In the genomic region with DNA sequence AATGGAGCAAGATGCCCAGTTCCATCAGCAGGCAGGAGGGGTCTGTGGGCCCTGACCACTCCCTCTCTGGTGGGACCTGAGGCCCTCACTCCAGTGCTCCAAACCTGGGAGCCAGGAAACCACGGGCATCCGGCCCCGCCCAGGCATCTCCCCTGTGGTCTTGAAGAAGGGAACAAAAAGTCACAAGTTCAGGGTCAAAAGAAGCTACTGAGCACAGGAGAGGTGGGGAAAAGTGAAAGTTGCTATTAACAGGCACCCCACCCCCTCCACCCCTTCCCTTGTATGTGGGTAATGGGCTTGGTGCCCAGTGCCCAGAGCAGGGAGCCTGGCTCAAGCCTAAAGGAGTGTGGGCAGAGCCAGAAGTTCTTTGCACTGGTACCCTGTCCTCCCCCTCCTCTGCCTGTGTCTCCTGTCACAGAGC, we compare ENCODE assay signal across 8 mouse cellular contexts. TPM values are rescaled to one million over a fixed set of nuclear protein-coding genes. Genes with fewer than 3 reads are reported as not detected.
DNase-seq lines count a peak whose midpoint lies in the region; ATAC-seq and TF ChIP-seq lines count a peak whose summit lies in the region.

No protein-coding gene starts in this region.

- intact Hi-C loops in left cerebral cortex, postnatal 36 days (cut with DNase I) = loop anchor here (1.0 to 10.0 kb wide), 2 partner anchors 54 to 218 kb away; partner anchors contain the start of gene Ddit4

- 31% methylated on average over 3 of the region's 3 CpGs for WGBS in forebrain, embryonic 13.5 days
- 83% methylated on average over 3 of the region's 3 CpGs for WGBS in limb, embryonic 10.5 days
- WGBS in midbrain, embryonic 14.5 days = 32% methylated on average over 3 of the region's 3 CpGs
- WGBS in cerebellum, adult 2 months = 40% methylated on average over 3 of the region's 3 CpGs

- H3K4me1 ChIP-seq in forebrain, embryonic 13.5 days = peaks cover 73% of the 10 kb centered on the region
- H3K4me1 ChIP-seq in limb, embryonic 10.5 days = peaks cover 59% of the 10 kb centered on the region
- peaks cover 54% of the 10 kb centered on the region for H3K4me1 ChIP-seq in midbrain, embryonic 14.5 days (ENCODE audit: control insufficient read depth, insufficient read depth, low read length)
- peaks cover 16% of the 10 kb centered on the region for H3K4me1 ChIP-seq in cerebellum, adult 2 months (ENCODE audit: control insufficient read depth, insufficient read depth, low read length)

- H3K4me2 ChIP-seq in forebrain, embryonic 13.5 days = peak overlapping the region; percentile 48
- H3K4me2 ChIP-seq in midbrain, embryonic 14.5 days (ENCODE audit: low read length) = peak overlapping the region; percentile 37

- peak overlapping the region; percentile 45 for H3K9ac ChIP-seq in forebrain, embryonic 13.5 days
- peak overlapping the region; percentile 39; the same call in 1 of the 2 replicates for H3K9ac ChIP-seq in midbrain, embryonic 14.5 days (replicated peaks; ENCODE audit: low read length)

- ATAC-seq in CD4-positive, CD25-positive, alpha-beta regulatory T cell, adult 4 months = peak; percentile 22
- ATAC-seq in forebrain, embryonic 13.5 days = peak; percentile 17
- ATAC-seq in midbrain, embryonic 14.5 days (ENCODE audit: low FRiP score, low TSS enrichment) = 0 out of 2 replicates have a peak, but pooled peaks have one; percentile 4

- no peak overlapping the region for H3K4me3 ChIP-seq in forebrain, embryonic 13.5 days
- no peak overlapping the region for H3K4me3 ChIP-seq in limb, embryonic 10.5 days
- H3K4me3 ChIP-seq in midbrain, embryonic 14.5 days (replicated peaks; ENCODE audit: low read depth, low read length) = no peak overlapping the region
- H3K4me3 ChIP-seq in cerebellum, adult 2 months (replicated peaks; ENCODE audit: insufficient read depth, low read depth, low read length) = no peak overlapping the region

- no peak for TF ChIP-seq POLR2A in cerebellum, adult 2 months (IDR thresholded peaks at IDR 0.05; ENCODE audit: borderline replicate concordance, insufficient read depth, low read length)

- H3K9me3 ChIP-seq in forebrain, embryonic 13.5 days (replicated peaks) = no peaks in the 10 kb centered on the region
- H3K9me3 ChIP-seq in limb, embryonic 10.5 days (replicated peaks) = no peaks in the 10 kb centered on the region
- no peaks in the 10 kb centered on the region for H3K9me3 ChIP-seq in midbrain, embryonic 14.5 days (ENCODE audit: control insufficient read depth, low read length)

- peak overlapping the region; percentile 100 for H3K27ac ChIP-seq in forebrain, embryonic 13.5 days
- peak overlapping the region; percentile 32 for H3K27ac ChIP-seq in limb, embryonic 10.5 days
- H3K27ac ChIP-seq in midbrain, embryonic 14.5 days (replicated peaks; ENCODE audit: low read depth, low read length) = peak overlapping the region; percentile 99
- no peak overlapping the region for H3K27ac ChIP-seq in cerebellum, adult 2 months (ENCODE audit: insufficient read depth, low read length)

- no peaks in the 10 kb centered on the region for H3K27me3 ChIP-seq in forebrain, embryonic 13.5 days
- no peaks in the 10 kb centered on the region for H3K27me3 ChIP-seq in limb, embryonic 10.5 days (ENCODE audit: low read depth, poor library complexity, severe bottlenecking)
- H3K27me3 ChIP-seq in midbrain, embryonic 14.5 days (ENCODE audit: control insufficient read depth, insufficient read depth, low read length) = no peaks in the 10 kb centered on the region
- H3K27me3 ChIP-seq in cerebellum, adult 2 months (ENCODE audit: control insufficient read depth, insufficient read depth, low read length) = no peaks in the 10 kb centered on the region

- peak; percentile 77 for DNase-seq in 3134 (ENCODE audit: extremely low read depth, insufficient read length, low spot score)
- no peak for DNase-seq in limb, embryonic 10.5 days (ENCODE audit: low spot score)
- peak; percentile 66 for DNase-seq in midbrain, embryonic 14.5 days
- DNase-seq in thymus, postnatal 25 days = peak; percentile 88
- no peak for DNase-seq in left cerebral cortex, postnatal 36 days (ENCODE audit: low spot score in 2 of 2)
- no peak for DNase-seq in cerebellum, adult 2 months

- no peak for TF ChIP-seq CTCF in cerebellum, adult 2 months (IDR thresholded peaks at IDR 0.05; ENCODE audit: borderline replicate concordance, insufficient read depth, low read depth, low read length)

- peaks cover 40% of the 10 kb centered on the region for H3K36me3 ChIP-seq in forebrain, embryonic 13.5 days (ENCODE audit: poor library complexity, severe bottlenecking)
- H3K36me3 ChIP-seq in limb, embryonic 10.5 days = peaks cover 64% of the 10 kb centered on the region
- peaks cover 33% of the 10 kb centered on the region for H3K36me3 ChIP-seq in midbrain, embryonic 14.5 days (ENCODE audit: control insufficient read depth, insufficient read depth, low read length)

RNA-seq across cellular contexts. Expression of gene Dnajb12, which starts 17.6 kb away (rescaled TPM):
- 10 to 100 TPM; 19.1 to 25.2 TPM for polyA plus RNA-seq in CD4-positive, CD25-positive, alpha-beta regulatory T cell, adult 4 months (2017; shearing (Covaris generic))
- polyA plus RNA-seq in forebrain, embryonic 13.5 days (2015; fragmentation: Nextera tagmentation; extraction: Ambion mirVana) = 16.9 and 18.4 TPM in 2 replicates
- polyA plus RNA-seq in limb, embryonic 10.5 days (2016; fragmentation: Nextera tagmentation; extraction: Ambion mirVana) = 25.8 and 28.2 TPM in 2 replicates
- 15.9 and 20.5 TPM in 2 replicates for polyA plus RNA-seq in midbrain, embryonic 14.5 days (2014; fragmentation: Nextera tagmentation; extraction: Ambion mirVana)
- total RNA-seq in left cerebral cortex, postnatal 36 days (2021) = 10 to 100 TPM; 51.8 to 56.0 TPM
- polyA plus RNA-seq in cerebellum, adult 2 months (2012; rRNA removed) = 48.6 and 52.3 TPM in 2 replicates

RNA-seq across cellular contexts. Expression of gene Ddit4, which starts 54.7 kb away (rescaled TPM):
- 10 to 100 TPM; 16.6 to 32.8 TPM for polyA plus RNA-seq in CD4-positive, CD25-positive, alpha-beta regulatory T cell, adult 4 months (2017; shearing (Covaris generic))
- 69.3 and 71.3 TPM in 2 replicates for polyA plus RNA-seq in forebrain, embryonic 13.5 days (2015; fragmentation: Nextera tagmentation; extraction: Ambion mirVana)
- polyA plus RNA-seq in limb, embryonic 10.5 days (2016; fragmentation: Nextera tagmentation; extraction: Ambion mirVana) = 30.3 and 58.7 TPM in 2 replicates
- 6.2 and 7.3 TPM in 2 replicates for polyA plus RNA-seq in midbrain, embryonic 14.5 days (2014; fragmentation: Nextera tagmentation; extraction: Ambion mirVana)
- total RNA-seq in left cerebral cortex, postnatal 36 days (2021) = 10 to 100 TPM; 33.5 to 58.5 TPM
- polyA plus RNA-seq in cerebellum, adult 2 months (2012; rRNA removed) = 48.3 and 53.9 TPM in 2 replicates

Comparison
In these comparisons a context has a peak if more than half of its experiments do, and no peak if none do; other contexts are left out.
1. DNase-seq: peak in 3134 (single experiment), midbrain, embryonic 14.5 days (single experiment) and thymus, postnatal 25 days (single experiment); none in limb, embryonic 10.5 days (single experiment), left cerebral cortex, postnatal 36 days (0 of 2) and cerebellum, adult 2 months (0 of 2).
2. Peak in every context shown above with its lines, with median percentiles within 50 percentile points of each other: ATAC-seq.